Mouse (Mus musculus): ENCODE measurements around the gene 4930544G11Rik. TPM values are rescaled to one million over a fixed set of nuclear protein-coding genes. Genes with fewer than 3 reads are reported as not detected.

Gene 4930544G11Rik
- total and polyA plus RNA-seq, 3 experiments = not detected

DNA sequence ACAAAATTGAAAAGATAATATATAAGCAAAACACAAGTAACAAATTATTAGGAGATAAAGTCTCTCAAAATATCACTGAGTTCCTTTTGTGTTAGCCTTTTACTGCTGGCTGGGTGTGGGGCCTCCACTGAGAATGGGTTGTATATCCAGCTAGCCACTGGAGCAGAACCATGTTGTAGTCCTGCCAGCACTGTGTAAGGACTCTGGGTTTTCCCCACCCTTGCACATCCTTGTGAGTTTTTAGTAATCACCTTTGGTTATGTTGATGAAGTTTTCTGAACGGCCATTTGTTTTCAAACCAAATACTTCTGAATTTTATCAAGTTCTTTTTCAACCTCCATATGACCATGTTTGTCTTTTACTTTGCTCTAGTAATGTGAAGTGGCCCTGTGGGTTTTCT is 21.9 kb upstream of the 4930544G11Rik start:
- H3K4me3 ChIP-seq = no peak overlapping the region
- no peak overlapping the region for H3K9ac ChIP-seq (ENCODE audit: low read depth, low read length)
- H3K27me3 ChIP-seq (ENCODE audit: control insufficient read depth, insufficient read depth, low read length) = no peaks in the 10 kb centered on the region
- TF ChIP-seq POLR2A (IDR thresholded peaks at IDR 0.05; ENCODE audit: insufficient read depth, low read depth, low read length) (no peak), EP300 (IDR thresholded peaks at IDR 0.05; ENCODE audit: insufficient read depth, low read depth, low read length) (no peak), CTCF (IDR thresholded peaks at IDR 0.05) (no peak)
- H3K27ac ChIP-seq = no peak overlapping the region
- H3K36me3 ChIP-seq (ENCODE audit: control insufficient read depth, insufficient read depth, low read length) = no peaks in the 10 kb centered on the region
- H3K79me2 ChIP-seq (replicated peaks; ENCODE audit: control insufficient read depth, insufficient read depth, low read length) = no peaks in the 10 kb centered on the region
- 82% methylated on average over 1 of the region's 1 CpGs for WGBS
- intact Hi-C loops (cut with DNase I) = no loop called here
- DNase-seq = no peak
- no peaks in the 10 kb centered on the region for H3K4me1 ChIP-seq (ENCODE audit: control insufficient read depth, insufficient read depth, low read length)

DNA sequence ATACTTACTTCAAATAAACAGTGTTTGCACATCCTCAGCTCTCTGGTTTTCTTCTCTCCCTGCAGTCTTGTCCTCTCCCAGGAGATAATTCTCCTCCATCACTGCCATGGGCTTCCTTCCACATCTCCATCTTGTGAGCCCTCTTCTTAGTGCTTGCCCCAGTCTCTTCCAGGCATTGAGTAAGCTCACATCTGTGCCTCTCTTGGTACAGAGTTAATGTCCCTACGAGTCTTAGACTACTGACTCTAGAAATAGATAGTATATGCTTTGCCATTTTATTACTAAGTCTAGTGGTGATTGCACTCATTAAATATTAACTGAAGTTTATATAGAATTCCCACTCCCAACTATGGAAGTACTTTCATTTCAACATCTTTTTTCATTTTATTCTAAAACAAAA is 19.6 kb upstream of the 4930544G11Rik start:
- H3K79me2 ChIP-seq (replicated peaks; ENCODE audit: control insufficient read depth, insufficient read depth, low read length) = no peaks in the 10 kb centered on the region
- intact Hi-C loops (cut with DNase I) = no loop called here
- no peak for DNase-seq
- no peaks in the 10 kb centered on the region for H3K4me1 ChIP-seq (ENCODE audit: control insufficient read depth, insufficient read depth, low read length)
- TF ChIP-seq EP300 (IDR thresholded peaks at IDR 0.05; ENCODE audit: insufficient read depth, low read depth, low read length) = no peak
- TF ChIP-seq POLR2A (IDR thresholded peaks at IDR 0.05; ENCODE audit: insufficient read depth, low read depth, low read length) = no peak
- TF ChIP-seq CTCF (IDR thresholded peaks at IDR 0.05) = no peak
- no peak overlapping the region for H3K9ac ChIP-seq (ENCODE audit: low read depth, low read length)
- H3K27ac ChIP-seq = no peak overlapping the region
- H3K4me3 ChIP-seq = no peak overlapping the region
- H3K27me3 ChIP-seq (ENCODE audit: control insufficient read depth, insufficient read depth, low read length) = no peaks in the 10 kb centered on the region
- 80% methylated on average over 1 of the region's 1 CpGs for WGBS
- no peaks in the 10 kb centered on the region for H3K36me3 ChIP-seq (ENCODE audit: control insufficient read depth, insufficient read depth, low read length)

DNA sequence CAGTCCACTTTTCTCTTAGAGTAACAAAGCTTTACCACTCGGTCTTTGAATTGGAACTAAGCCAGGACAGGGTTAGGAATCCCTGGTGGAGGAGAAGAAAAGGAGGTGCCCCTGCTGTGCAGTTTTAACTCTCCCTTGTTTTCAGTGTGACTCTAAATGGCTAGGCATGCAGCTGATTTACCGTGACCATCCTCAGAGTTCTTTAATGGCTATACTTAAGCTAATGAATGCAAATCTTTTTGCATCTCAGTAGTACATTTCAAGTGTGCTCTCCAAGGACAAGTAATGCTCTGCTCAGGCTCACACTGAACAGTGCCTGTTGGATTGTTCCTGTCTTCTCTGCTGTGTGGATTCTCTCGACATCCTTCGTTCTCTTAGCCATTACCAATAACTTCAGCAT is 19.2 kb upstream of the 4930544G11Rik start:
- Histone ChIP-seq H3K36me3 (ENCODE audit: control insufficient read depth, insufficient read depth, low read length) (no peaks in the 10 kb centered on the region), H3K4me1 (ENCODE audit: control insufficient read depth, insufficient read depth, low read length) (no peaks in the 10 kb centered on the region), H3K4me3 (no peak overlapping the region), H3K79me2 (replicated peaks; ENCODE audit: control insufficient read depth, insufficient read depth, low read length) (no peaks in the 10 kb centered on the region), H3K27me3 (ENCODE audit: control insufficient read depth, insufficient read depth, low read length) (no peaks in the 10 kb centered on the region), H3K27ac (no peak overlapping the region), H3K9ac (ENCODE audit: low read depth, low read length) (no peak overlapping the region)
- intact Hi-C loops (cut with DNase I) = no loop called here
- no peak for DNase-seq
- TF ChIP-seq CTCF (IDR thresholded peaks at IDR 0.05) = no peak
- TF ChIP-seq EP300 (IDR thresholded peaks at IDR 0.05; ENCODE audit: insufficient read depth, low read depth, low read length) = no peak
- 67% methylated on average over 4 of the region's 4 CpGs for WGBS

DNA sequence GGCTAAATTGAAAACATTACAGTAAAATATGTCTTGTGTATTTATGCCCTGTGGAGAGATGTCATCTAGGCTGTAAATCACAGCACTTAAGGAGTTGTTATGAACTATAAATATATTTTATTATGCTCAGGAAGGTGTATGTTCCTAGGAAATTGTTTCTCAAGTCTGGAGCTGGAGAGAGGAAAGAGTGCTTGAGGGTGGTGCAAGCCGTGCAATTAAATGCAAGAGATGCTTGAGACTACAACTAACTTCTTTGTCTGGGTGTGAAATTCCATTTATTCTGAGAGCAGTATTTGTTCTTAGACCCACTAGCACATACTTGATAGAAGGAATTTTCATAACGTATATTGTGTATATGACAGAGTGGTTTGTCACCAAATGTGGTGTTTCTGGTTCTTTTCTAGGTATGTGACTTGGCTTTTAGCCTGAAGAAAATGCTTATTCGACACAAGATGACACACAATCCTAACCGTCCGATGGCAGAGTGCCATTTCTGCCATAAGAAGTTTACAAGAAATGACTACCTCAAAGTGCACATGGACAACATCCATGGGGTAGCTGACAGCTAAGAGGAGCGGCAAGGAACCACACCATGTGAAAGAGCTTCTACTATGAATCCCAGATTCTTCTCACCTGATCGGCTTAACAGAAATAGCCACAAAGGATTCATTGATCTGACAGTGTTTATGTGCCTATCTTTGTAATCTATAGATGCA is 16.7 kb upstream of the 4930544G11Rik start:
- Histone ChIP-seq H3K4me1 (ENCODE audit: control insufficient read depth, insufficient read depth, low read length) (no peaks in the 10 kb centered on the region), H3K9ac (ENCODE audit: low read depth, low read length) (no peak overlapping the region), H3K36me3 (ENCODE audit: control insufficient read depth, insufficient read depth, low read length) (no peaks in the 10 kb centered on the region), H3K4me3 (no peak overlapping the region), H3K79me2 (replicated peaks; ENCODE audit: control insufficient read depth, insufficient read depth, low read length) (no peaks in the 10 kb centered on the region), H3K27ac (no peak overlapping the region), H3K27me3 (ENCODE audit: control insufficient read depth, insufficient read depth, low read length) (no peaks in the 10 kb centered on the region)
- DNase-seq = no peak
- intact Hi-C loops (cut with DNase I) = no loop called here
- no peak for TF ChIP-seq POLR2A (IDR thresholded peaks at IDR 0.05; ENCODE audit: insufficient read depth, low read depth, low read length)
- 85% methylated on average over 7 of the region's 7 CpGs for WGBS

DNA sequence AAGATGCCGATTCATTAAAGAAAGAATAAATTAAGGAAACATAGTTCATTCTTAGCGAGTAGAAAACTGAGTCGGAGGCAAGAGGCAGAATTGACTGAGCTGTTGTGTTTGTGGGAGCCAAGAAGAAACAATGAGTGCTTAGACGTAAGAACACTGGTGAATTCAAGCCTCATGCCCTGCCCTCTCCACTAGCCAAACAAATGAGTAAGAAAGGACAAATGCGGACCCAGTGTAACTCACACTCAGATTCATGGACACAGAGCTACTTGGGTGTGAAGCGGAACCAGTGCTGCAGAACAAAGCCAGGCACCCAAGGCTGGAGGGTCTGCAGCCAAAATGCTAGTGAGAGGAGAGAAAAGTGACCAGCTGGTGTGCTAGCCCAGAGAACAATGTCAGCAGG is 1.9 kb upstream of the 4930544G11Rik start:
- intact Hi-C loops (cut with DNase I) = no loop called here
- H3K27me3 ChIP-seq (ENCODE audit: control insufficient read depth, insufficient read depth, low read length) = no peaks in the 10 kb centered on the region
- H3K27ac ChIP-seq = no peak overlapping the region
- no peaks in the 10 kb centered on the region for H3K36me3 ChIP-seq (ENCODE audit: control insufficient read depth, insufficient read depth, low read length)
- H3K9ac ChIP-seq (ENCODE audit: low read depth, low read length) = no peak overlapping the region
- no peak overlapping the region for H3K4me3 ChIP-seq
- TF ChIP-seq POLR2A (IDR thresholded peaks at IDR 0.05; ENCODE audit: insufficient read depth, low read depth, low read length) (no peak), CTCF (IDR thresholded peaks at IDR 0.05) (no peak), EP300 (IDR thresholded peaks at IDR 0.05; ENCODE audit: insufficient read depth, low read depth, low read length) (no peak)
- no peak for DNase-seq
- H3K79me2 ChIP-seq (replicated peaks; ENCODE audit: control insufficient read depth, insufficient read depth, low read length) = no peaks in the 10 kb centered on the region
- 91% methylated on average over 6 of the region's 6 CpGs for WGBS
- no peaks in the 10 kb centered on the region for H3K4me1 ChIP-seq (ENCODE audit: control insufficient read depth, insufficient read depth, low read length)

DNA sequence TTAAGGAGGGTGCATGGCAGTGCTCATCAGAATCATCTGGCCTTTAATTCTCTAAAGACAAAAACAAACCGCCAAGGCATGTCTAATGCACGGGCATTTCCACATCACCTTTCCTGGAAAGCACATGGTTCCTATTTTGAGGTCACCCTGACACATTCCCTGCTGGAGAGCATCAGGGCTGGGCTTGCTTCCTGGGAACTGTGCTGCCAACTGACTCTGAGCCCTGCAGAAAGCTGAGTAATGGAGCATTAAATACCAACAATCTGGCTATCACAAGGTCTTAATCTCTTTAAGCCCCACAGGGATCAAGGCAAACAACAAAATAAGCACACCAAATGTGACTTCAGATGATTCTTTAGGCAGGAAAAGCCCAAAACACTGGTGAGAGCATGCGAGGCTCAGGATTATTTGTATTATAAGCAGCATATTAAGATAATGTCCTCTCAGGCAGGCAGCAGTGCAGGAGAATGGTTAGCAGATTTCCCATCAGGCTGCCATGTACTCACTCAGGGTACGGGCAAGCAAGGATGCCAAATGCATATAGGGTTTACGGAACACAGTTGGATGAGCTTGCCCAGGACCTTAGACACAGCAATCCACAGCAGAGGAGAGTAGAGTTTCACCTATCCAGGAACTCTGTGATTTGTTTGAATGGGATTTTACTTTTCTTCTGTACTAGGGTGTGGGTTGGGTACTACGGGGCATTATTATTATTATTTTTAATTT is 17.1 kb downstream of the 4930544G11Rik start:
- no peak overlapping the region for H3K9ac ChIP-seq (ENCODE audit: low read depth, low read length)
- TF ChIP-seq CTCF (IDR thresholded peaks at IDR 0.05) (no peak), EP300 (IDR thresholded peaks at IDR 0.05; ENCODE audit: insufficient read depth, low read depth, low read length) (no peak), POLR2A (IDR thresholded peaks at IDR 0.05; ENCODE audit: insufficient read depth, low read depth, low read length) (no peak)
- no peak for DNase-seq
- no peak overlapping the region for H3K27ac ChIP-seq
- intact Hi-C loops (cut with DNase I) = no loop called here
- no peaks in the 10 kb centered on the region for H3K36me3 ChIP-seq (ENCODE audit: control insufficient read depth, insufficient read depth, low read length)
- H3K79me2 ChIP-seq (replicated peaks; ENCODE audit: control insufficient read depth, insufficient read depth, low read length) = no peaks in the 10 kb centered on the region
- H3K27me3 ChIP-seq (ENCODE audit: control insufficient read depth, insufficient read depth, low read length) = no peaks in the 10 kb centered on the region
- H3K4me3 ChIP-seq = no peak overlapping the region
- WGBS = 54% methylated on average over 6 of the region's 6 CpGs
- H3K4me1 ChIP-seq (ENCODE audit: control insufficient read depth, insufficient read depth, low read length) = no peaks in the 10 kb centered on the region
